Mouse (Mus musculus) CD4-positive helper T cell, adult 2 months (primary cell): ENCODE measurements at regions not wholly inside any gene's neighbourhood (a gene's known extent, or its start where the extent isn't known, plus 50 kb on each side); places are given as distances from the start of the nearest gene placed in this dataset.

ENCODE experiments used
- DNase-seq: peaks from one replicate; pipeline ENCODE4 v3.0.0-alpha.2; 2012; ENCODE audit warnings: low read depth, missing footprints, low spot score

- no peak for DNase-seq
Measured at GRCm38 (mm10) chr2:138640654-138641053, 384.3 kb downstream of the Btbd3 start.

GRCm38 (mm10) chr2:138641335-138641734 is 385.0 kb downstream of the Btbd3 start:
- DNase-seq, result no peak

DNA sequence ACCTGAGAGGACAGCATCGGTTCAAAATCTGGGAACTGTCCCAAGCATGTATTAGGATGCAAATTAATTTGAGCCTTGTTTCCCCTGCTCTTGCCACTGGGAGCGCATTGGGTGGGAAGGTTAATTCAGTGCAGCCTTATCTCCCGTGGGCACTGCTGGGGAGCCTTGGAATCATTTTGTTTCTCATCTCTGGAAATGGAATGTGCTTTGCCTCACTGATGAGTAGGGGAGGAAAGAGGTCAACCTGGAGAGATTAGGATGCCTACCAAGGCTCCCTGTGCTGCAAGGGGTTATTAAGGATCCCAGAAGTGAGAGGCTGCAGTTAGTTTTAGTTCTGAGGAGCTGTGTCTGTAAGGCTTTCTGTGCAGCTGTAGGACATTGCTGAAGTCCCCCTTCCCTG is 392.3 kb downstream of the Btbd3 start:
- no peak for DNase-seq

DNA sequence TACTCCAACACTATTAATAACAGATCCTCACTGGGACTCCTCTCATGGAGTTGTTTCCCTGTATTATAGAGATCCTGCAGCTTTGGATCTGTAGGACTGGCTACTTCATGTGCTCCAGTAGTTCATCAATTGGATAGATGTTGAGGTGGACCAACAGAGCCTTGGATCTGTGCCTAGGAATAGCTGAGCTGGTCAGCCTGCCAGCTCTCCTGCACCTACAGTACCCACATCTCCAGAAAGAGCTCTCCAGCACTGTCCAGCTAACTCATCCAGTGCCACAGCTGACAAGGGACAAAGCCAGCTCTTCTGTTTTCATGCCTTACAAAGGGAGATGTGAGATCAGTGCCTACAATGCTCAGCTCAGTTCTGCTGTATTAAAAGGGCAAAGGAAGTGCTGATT is 403.0 kb downstream of the Btbd3 start:
- DNase-seq, result no peak

GRCm38 (mm10) chr2:138670307-138670706 is 413.9 kb downstream of the Btbd3 start:
- DNase-seq, result no peak

DNA sequence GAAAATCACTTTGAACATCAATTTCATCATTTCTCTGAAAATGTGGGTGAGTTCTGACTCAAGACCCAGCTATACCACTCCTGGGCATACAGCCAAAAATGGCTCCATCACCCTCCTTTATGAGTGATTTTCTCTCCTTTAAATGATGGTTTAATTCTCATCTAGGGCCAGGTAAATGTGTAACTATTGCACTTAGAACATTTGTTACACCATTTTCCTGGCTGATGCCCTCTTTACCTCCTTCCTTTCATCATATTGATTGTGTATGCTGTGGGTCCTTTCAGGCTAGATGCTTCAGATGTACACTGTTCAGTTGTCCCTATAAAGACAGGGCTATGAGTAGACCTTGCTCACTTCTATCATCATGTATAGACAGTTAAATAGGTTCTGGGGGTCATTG is 418.4 kb downstream of the Btbd3 start:
- DNase-seq, result no peak

DNA sequence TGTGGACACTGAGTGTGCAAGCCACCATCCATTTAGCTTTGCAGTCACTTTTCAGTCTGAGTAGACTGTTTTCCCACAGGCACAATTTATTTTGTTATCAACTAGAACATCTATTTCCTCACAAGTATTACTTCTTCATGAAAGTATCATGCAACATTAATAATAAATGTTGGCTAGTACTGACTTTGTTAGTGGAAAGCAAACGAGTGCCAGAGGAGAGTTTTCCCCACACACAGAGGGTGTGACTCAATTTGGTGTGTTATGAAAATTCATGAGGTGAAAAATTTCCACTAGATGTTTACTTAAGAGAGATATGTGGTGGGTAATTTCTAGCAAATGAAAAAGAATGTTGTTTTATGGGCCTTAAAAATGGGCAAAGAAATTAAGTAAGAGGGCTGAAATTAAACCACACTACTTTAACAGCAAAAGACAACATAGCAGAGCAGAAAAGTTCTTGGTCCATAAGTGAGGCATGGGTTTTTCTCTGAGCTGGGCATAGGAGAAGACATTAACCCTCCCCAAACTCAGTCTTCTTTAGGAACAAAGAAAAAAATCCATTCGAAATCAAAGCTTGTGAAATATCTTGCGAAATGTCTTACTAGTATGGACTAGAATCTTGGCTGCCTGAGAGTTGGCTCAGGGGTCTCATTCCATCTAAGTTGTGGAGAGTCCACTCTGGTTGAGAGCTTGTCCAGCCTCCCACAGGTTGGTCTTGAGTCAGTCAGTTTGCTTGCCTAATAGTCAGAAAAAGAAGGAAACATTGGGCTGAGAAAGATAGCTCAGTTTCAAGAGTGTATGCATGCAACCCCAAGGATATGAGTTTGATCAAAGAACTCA is 419.1 kb downstream of the Btbd3 start:
- no peak for DNase-seq

DNA sequence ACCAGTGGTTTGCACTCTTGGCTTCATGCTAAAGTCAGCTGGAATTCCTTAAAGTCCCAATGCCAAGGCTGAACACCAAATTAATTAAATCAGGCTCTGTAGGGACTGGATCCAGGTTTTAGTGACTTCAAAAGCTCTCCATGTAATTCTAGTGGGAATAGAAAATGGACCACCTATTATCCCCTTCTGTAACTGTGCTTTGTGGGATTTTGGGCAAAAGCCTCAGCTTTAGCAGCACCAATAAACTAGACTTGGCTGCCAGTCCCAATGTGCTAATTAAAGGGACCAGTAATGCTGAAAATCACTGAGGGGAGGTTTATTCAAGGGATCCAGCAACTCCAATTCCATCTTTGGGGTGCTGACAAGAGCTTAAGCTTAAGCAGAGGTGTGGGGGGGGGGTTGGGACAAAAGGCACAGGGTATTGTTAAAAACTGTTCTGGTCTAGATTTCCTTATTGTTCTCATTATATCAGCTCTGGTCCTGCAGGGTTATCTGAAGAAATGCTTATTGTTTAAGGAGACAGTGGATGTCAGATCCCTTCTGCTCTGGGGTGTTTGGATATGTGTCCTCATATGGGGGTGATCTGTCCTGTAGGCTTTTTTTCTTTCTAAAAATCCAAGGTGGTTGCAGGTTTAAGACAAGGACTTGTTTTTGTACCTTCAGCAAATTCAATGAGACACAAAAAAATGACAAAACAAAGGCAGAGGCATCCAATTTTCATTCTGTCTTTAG is 431.9 kb downstream of the Btbd3 start:
- DNase-seq, result no peak

DNA sequence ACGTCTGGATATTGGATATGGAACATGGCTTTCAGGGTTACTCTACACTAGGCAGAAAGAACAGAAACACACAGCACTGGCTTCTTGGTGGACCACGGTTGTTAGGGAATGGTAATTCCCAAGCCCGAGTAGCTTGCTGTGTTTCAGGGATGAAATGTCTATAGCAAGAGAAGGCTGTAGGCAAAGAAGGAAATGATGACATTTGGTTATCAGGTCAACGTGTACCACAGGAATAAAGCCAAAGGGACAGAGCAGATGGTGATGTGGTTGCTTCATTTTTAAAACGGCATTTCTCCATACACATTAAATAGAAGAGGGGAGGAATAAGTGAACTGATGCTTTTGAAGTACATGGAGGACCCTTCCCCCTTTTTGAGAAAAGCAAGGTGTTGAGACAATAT is 433.1 kb downstream of the Btbd3 start:
- no peak for DNase-seq

DNA sequence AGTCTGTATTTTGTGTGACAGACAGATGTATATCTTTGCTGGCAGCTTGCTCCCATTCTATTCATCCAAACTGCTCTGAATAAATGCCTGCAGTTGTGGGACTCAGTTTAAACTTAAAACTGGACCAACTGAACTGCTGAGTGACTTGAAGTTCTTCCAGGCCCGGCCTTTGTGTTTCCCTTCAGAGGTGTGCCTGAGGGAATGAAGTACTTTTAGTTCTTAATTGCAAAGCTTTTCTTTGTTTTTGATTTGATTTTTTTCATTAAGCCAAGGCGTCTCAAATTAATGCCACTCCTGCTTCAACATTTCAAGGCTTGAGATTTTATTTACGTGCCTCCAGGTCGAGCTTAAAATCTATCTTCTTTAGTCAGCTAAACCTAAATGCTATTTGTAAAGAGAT is 446.4 kb downstream of the Btbd3 start:
- no peak for DNase-seq

GRCm38 (mm10) chr2:138703943-138704541 is 447.7 kb downstream of the Btbd3 start:
- DNase-seq, result no peak

- no peak for DNase-seq
Measured at GRCm38 (mm10) chr2:138708763-138709162, 452.4 kb downstream of the Btbd3 start.

- DNase-seq, result no peak
Measured at GRCm38 (mm10) chr2:138733846-138734245, 477.5 kb downstream of the Btbd3 start.

DNA sequence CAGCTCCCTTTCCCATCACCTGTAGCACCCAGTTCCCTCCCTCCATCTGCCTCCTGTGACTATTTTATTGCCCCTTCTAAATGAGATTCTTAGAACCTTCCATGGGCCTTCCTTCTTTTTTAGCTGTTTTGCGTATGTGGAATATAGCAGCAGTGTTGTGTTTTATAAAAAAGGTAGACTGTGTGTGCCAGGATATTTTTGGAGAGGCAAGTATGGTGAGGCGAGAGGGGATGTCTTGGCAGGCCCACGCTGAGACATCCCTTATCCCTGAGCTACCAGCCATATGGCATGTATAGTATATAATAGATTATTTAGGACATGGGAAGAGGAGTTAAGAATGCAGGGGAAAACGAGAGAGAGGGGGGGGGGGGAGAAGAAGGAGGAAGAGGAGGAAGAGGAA is 488.4 kb downstream of the Btbd3 start:
- DNase-seq, result no peak

GRCm38 (mm10) chr2:138760439-138760963 is 504.1 kb downstream of the Btbd3 start:
- DNase-seq, result no peak

DNA sequence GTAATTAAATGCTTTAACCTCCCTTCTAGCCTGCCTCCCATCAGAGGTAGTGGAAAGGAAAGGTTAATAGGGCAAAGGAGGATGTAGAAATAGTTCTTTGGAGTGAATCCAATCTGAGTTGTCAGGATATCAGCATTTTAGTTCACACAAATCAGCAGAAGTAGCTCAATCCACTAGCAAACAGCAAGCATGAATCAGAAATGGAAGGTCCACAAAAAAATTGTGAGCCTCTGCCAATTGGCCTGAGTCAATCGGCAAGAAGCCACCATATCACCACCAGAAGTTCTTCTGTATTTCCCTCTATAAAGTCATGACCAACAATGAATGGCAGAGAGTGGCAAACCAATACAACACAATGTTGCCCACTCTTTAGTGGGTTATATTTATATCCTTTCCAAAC is 505.0 kb downstream of the Btbd3 start:
- DNase-seq, result no peak

DNA sequence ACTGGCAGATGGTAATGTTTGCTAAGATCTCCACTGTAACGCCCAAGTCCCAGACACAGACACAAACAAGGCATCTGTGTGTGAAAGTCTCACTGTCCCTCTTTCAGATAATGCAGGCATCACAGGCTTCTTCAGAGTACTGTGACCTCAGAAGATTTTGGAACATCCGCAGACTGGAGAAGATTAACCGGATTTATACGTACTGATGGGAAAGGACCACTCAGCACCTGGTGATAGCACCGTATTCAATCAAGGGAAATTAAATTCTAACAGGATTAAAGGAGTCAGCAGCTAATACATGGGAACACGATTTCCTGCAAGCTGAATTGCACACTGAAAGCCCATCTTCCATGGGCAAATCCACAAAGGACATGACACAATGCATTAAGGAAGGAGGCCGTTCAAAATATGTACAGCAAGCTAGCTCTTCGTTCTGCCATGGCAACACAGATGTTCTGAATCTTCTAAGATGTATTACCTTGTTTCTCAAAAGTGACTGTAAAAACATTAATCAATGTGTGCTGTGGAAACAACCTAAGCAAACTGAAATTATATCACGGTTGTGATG is 510.0 kb downstream of the Btbd3 start:
- no peak for DNase-seq

- no peak for DNase-seq
Measured at GRCm38 (mm10) chr2:138783781-138784180, 527.4 kb downstream of the Btbd3 start.

DNA sequence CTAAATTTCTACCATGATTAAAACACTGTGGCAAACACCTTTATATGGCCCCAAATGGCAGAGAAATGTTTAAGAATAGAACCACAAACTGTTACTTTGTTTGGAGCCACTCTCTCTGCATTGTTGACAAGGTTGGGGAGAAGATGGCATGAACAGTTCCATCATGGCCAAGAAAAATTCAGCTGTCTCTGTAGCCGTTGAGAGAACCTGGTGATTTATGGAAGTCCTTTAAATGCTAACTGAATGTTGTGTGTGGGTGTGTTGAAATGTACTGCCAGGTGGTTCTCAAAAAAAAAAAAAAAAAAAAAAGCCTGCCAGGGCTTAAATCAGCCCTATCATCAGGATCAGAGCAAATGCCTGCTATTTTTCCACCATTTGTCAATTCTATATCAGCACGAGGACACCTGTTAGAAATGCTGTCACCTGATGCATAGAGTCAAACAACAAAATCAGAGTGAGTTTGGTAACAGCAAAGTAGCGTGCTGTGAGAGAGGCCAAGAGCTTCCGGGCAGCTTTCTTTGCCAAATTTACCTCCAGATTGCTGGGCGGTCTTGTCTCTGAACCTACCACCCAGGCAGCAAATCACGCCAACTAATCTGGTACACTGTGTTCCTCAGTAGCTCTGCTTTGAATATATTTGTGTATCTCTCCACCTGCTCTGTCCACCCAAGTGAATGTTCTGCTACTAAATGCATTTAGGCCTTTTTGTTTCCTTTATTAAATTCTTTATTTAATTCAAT is 536.5 kb downstream of the Btbd3 start:
- no peak for DNase-seq

DNA sequence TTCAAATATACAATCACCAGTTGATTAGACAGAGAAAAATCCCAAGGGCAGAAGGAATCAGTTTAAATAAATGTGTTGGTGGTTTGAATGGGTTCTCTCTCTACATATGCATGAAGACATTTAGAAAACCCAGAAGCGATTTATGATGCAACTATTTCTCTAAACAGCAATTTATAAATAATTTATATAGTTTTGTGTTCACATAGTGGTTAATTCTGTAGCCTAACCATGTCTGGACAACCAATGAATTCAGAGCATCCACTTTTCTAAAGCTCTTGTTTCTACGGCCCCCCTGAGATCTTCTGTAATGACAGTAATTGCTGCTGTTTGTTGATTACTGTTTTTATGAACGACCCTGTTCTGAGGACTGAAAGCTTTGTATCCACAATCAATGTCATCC is 549.8 kb downstream of the Btbd3 start:
- no peak for DNase-seq

GRCm38 (mm10) chr2:138809767-138810166 is 553.4 kb downstream of the Btbd3 start:
- DNase-seq, result no peak
